ENCODE assay signal across 24 mouse cellular contexts in the genomic region with DNA sequence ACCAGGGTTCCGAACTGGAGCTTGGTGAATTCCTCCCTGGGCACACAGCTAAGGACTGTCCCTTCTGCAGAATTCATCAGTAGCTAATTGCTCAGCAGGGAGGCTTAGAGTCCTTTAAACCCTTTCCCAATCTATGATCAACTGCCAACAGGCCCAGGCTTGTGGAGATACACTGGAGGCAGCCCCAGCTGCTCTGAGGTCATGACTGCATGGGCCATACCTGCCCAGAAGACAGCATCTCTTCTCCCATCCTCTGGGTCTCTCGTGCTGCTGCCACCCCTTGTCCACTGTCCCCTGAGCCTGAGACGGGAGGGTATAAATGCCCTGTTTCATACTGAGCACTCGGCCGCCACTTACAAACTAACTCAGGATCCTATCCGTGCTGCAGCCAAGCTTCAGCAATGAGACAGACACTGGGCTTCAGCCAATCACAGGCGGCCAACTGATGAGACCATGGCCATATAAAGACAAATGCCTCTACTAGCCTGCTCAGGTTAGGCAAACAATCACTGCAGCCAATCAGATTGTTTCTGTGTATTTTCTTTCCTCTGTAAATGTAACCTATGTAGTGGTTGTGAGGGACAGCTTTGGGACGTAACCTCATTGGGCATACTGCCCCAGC. TPM values are rescaled to one million over a fixed set of nuclear protein-coding genes. Genes with fewer than 3 reads are reported as not detected.
A peak's percentile ranks its signal among the peaks of the same experiment; 100 is the strongest.
DNase-seq lines count a peak whose midpoint lies in the region; ATAC-seq lines count a peak whose summit lies in the region.
"Had no signal": no experiment of that assay in that cellular context is flagged by ENCODE, and none has a peak within 500 bp of the region (broad histone marks: within the 10 kb centered on the region; RNA-seq: fewer than 3 reads in every experiment).

No protein-coding gene starts in this region.

- 0 out of 2 replicates have a peak, but pooled peaks have one; percentile 23 for ATAC-seq in intestine, embryonic 14.5 days (replicated peaks; ENCODE audit: low FRiP score, low TSS enrichment, low read depth)
- no peak for ATAC-seq in intestine, embryonic 15.5 days
- no peak for ATAC-seq in midbrain, embryonic 11.5 days (ENCODE audit: low FRiP score)
- no peak for ATAC-seq in midbrain, embryonic 16.5 days
- peak; percentile 59; the same call in 1 of the 2 replicates for ATAC-seq in stomach, embryonic 16.5 days (ENCODE audit: insufficient read depth, low FRiP score)
- ATAC-seq: activated CD4-positive, CD25-positive, alpha-beta regulatory T cell, adult 4 months; forebrain, embryonic 16.5 days had no signal

- WGBS in intestine, embryonic 14.5 days: 63% methylated on average over 8 of the region's 8 CpGs
- 68% methylated on average over 8 of the region's 8 CpGs for WGBS in intestine, embryonic 15.5 days
- 75% methylated on average over 8 of the region's 8 CpGs for WGBS in midbrain, embryonic 11.5 days
- WGBS in midbrain, embryonic 16.5 days: 69% methylated on average over 8 of the region's 8 CpGs
- WGBS in stomach, embryonic 16.5 days: 55% methylated on average over 8 of the region's 8 CpGs

- H3K9ac ChIP-seq in intestine, embryonic 14.5 days (ENCODE audit: low read length): no peak overlapping the region
- no peak overlapping the region for H3K9ac ChIP-seq in intestine, embryonic 15.5 days
- no peak overlapping the region for H3K9ac ChIP-seq in midbrain, embryonic 11.5 days (ENCODE audit: low read length)
- H3K9ac ChIP-seq in midbrain, embryonic 16.5 days (ENCODE audit: low read depth, low read length): no peak overlapping the region
- H3K9ac ChIP-seq in stomach, embryonic 16.5 days (ENCODE audit: low read length): no peak overlapping the region
- H3K9ac ChIP-seq: heart, embryonic 12.5 days; hindbrain, embryonic 15.5 days; midbrain, embryonic 12.5 days had no signal

- H3K27me3 ChIP-seq in intestine, embryonic 14.5 days (replicated peaks; ENCODE audit: control insufficient read depth, insufficient read depth, low read length): no peaks in the 10 kb centered on the region
- H3K27me3 ChIP-seq in intestine, embryonic 15.5 days (replicated peaks): no peaks in the 10 kb centered on the region
- no peaks in the 10 kb centered on the region for H3K27me3 ChIP-seq in midbrain, embryonic 11.5 days (ENCODE audit: control insufficient read depth, insufficient read depth, low read length)
- no peaks in the 10 kb centered on the region for H3K27me3 ChIP-seq in midbrain, embryonic 16.5 days (ENCODE audit: control insufficient read depth, insufficient read depth, low read depth, low read length)
- no peaks in the 10 kb centered on the region for H3K27me3 ChIP-seq in stomach, embryonic 16.5 days (ENCODE audit: control insufficient read depth, insufficient read depth, low read length)
- H3K27me3 ChIP-seq: CH12.LX; heart, embryonic 12.5 days; hindbrain, embryonic 15.5 days; midbrain, embryonic 12.5 days had no signal

- intact Hi-C loops in heart, postnatal 10 days (cut with DNase I): no loop called here

- DNase-seq in intestine, embryonic 14.5 days (ENCODE audit: low spot score): no peak
- peak; percentile 17 for DNase-seq in midbrain, embryonic 11.5 days (ENCODE audit: low spot score, missing footprints)
- peak; percentile 52 for DNase-seq in ZHBTc4 (ENCODE audit: low read depth, low spot score)
- DNase-seq in adrenal gland, postnatal 14 days: no peak
- no peak for DNase-seq in heart, postnatal 10 days
- DNase-seq: adrenal gland, postnatal 10 days; cerebellum, adult 11 months; kidney, adult 11 months; kidney, postnatal 25 days; thymus, adult 2 months had no signal

- H3K4me2 ChIP-seq in intestine, embryonic 14.5 days (ENCODE audit: low read length): no peak overlapping the region
- H3K4me2 ChIP-seq in intestine, embryonic 15.5 days (replicated peaks): no peak overlapping the region
- no peak overlapping the region for H3K4me2 ChIP-seq in midbrain, embryonic 11.5 days
- H3K4me2 ChIP-seq in midbrain, embryonic 16.5 days (ENCODE audit: low read length): no peak overlapping the region
- H3K4me2 ChIP-seq in stomach, embryonic 16.5 days (ENCODE audit: low read depth, low read length): no peak overlapping the region
- H3K4me2 ChIP-seq: heart, embryonic 12.5 days; hindbrain, embryonic 15.5 days; midbrain, embryonic 12.5 days had no signal

- H3K9me3 ChIP-seq in intestine, embryonic 14.5 days (ENCODE audit: control insufficient read depth, low read length): 0 out of 2 replicates have a peak, but pooled peaks cover 4% of the 10 kb centered on the region
- H3K9me3 ChIP-seq in intestine, embryonic 15.5 days: no peaks in the 10 kb centered on the region
- H3K9me3 ChIP-seq in midbrain, embryonic 11.5 days (ENCODE audit: control insufficient read depth, low read length): no peaks in the 10 kb centered on the region; the same call in 1 of the 2 replicates
- H3K9me3 ChIP-seq in midbrain, embryonic 16.5 days (replicated peaks; ENCODE audit: control insufficient read depth, low read length, poor library complexity, severe bottlenecking): no peaks in the 10 kb centered on the region
- peaks cover 5% of the 10 kb centered on the region; the same call in 1 of the 2 replicates for H3K9me3 ChIP-seq in stomach, embryonic 16.5 days (replicated peaks; ENCODE audit: control insufficient read depth, low read length)
- H3K9me3 ChIP-seq: hindbrain, embryonic 15.5 days had no signal

- H3K4me1 ChIP-seq in intestine, embryonic 14.5 days (replicated peaks; ENCODE audit: control insufficient read depth, insufficient read depth, low read length): no peaks in the 10 kb centered on the region
- 0 out of 2 replicates have a peak, but pooled peaks cover under 1% of the 10 kb centered on the region for H3K4me1 ChIP-seq in intestine, embryonic 15.5 days (replicated peaks)
- H3K4me1 ChIP-seq in midbrain, embryonic 11.5 days (ENCODE audit: control insufficient read depth, insufficient read depth, low read length): no peaks in the 10 kb centered on the region
- no peaks in the 10 kb centered on the region for H3K4me1 ChIP-seq in midbrain, embryonic 16.5 days (ENCODE audit: control insufficient read depth, insufficient read depth, low read length)
- peaks cover 6% of the 10 kb centered on the region for H3K4me1 ChIP-seq in stomach, embryonic 16.5 days (ENCODE audit: control insufficient read depth, insufficient read depth, low read length)
- H3K4me1 ChIP-seq: heart, embryonic 12.5 days; hindbrain, embryonic 15.5 days; midbrain, embryonic 12.5 days had no signal

- no peaks in the 10 kb centered on the region for H3K36me3 ChIP-seq in intestine, embryonic 14.5 days (ENCODE audit: control insufficient read depth, insufficient read depth, low read length)
- H3K36me3 ChIP-seq in intestine, embryonic 15.5 days: no peaks in the 10 kb centered on the region
- no peaks in the 10 kb centered on the region for H3K36me3 ChIP-seq in midbrain, embryonic 11.5 days (ENCODE audit: control insufficient read depth, insufficient read depth, low read length)
- no peaks in the 10 kb centered on the region for H3K36me3 ChIP-seq in midbrain, embryonic 16.5 days (ENCODE audit: control insufficient read depth, insufficient read depth, low read length)
- H3K36me3 ChIP-seq in stomach, embryonic 16.5 days (ENCODE audit: control insufficient read depth, insufficient read depth, low read length): no peaks in the 10 kb centered on the region
- H3K36me3 ChIP-seq: heart, embryonic 12.5 days; hindbrain, embryonic 15.5 days; midbrain, embryonic 12.5 days had no signal

- H3K4me3 ChIP-seq in intestine, embryonic 14.5 days (ENCODE audit: low read depth, low read length): no peak overlapping the region
- H3K4me3 ChIP-seq in intestine, embryonic 15.5 days (replicated peaks): no peak overlapping the region
- no peak overlapping the region for H3K4me3 ChIP-seq in midbrain, embryonic 11.5 days (ENCODE audit: low read depth, low read length)
- no peak overlapping the region for H3K4me3 ChIP-seq in midbrain, embryonic 16.5 days (ENCODE audit: low read depth, low read length)
- H3K4me3 ChIP-seq in stomach, embryonic 16.5 days (replicated peaks; ENCODE audit: low read length): no peak overlapping the region
- H3K4me3 ChIP-seq: heart, embryonic 12.5 days; hindbrain, embryonic 15.5 days; midbrain, embryonic 12.5 days; myocyte had no signal

- H3K27ac ChIP-seq in intestine, embryonic 14.5 days (ENCODE audit: low read depth): no peak overlapping the region
- H3K27ac ChIP-seq in intestine, embryonic 15.5 days: no peak overlapping the region
- no peak overlapping the region for H3K27ac ChIP-seq in midbrain, embryonic 11.5 days (ENCODE audit: low read depth, low read length)
- no peak overlapping the region for H3K27ac ChIP-seq in midbrain, embryonic 16.5 days (ENCODE audit: low read length)
- H3K27ac ChIP-seq in stomach, embryonic 16.5 days (ENCODE audit: low read length): peak overlapping the region; percentile 25; the same call in 1 of the 2 replicates
- H3K27ac ChIP-seq: hindbrain, embryonic 15.5 days; midbrain, embryonic 12.5 days had no signal

RNA-seq across cellular contexts. Expression of gene Ddx6, which starts 17.9 kb away (rescaled TPM):
- 17.6 and 17.8 TPM in 2 replicates for polyA plus RNA-seq in intestine, embryonic 14.5 days (2014; fragmentation: Nextera tagmentation; extraction: Ambion mirVana)
- 14.6 and 14.7 TPM in 2 replicates for polyA plus RNA-seq in intestine, embryonic 15.5 days (2015; fragmentation: Nextera tagmentation; extraction: Ambion mirVana)
- 11.9 and 13.8 TPM in 2 replicates for polyA plus RNA-seq in midbrain, embryonic 11.5 days (2014; fragmentation: Nextera tagmentation; extraction: Ambion mirVana)
- 15.2 and 19.1 TPM in 2 replicates for polyA plus RNA-seq in midbrain, embryonic 16.5 days (2015; fragmentation: Nextera tagmentation; extraction: Ambion mirVana)
- polyA plus RNA-seq in stomach, embryonic 16.5 days (2015; fragmentation: Nextera tagmentation; extraction: Ambion mirVana): 10.6 and 11.5 TPM in 2 replicates
- 122 TPM in 2 replicates for total RNA-seq in adrenal gland, postnatal 14 days (2021)
- 100 to 1,000 TPM in 1 of 2 experiments, 10 to 100 TPM in 1; 96.2 to 104 TPM for total RNA-seq in heart, postnatal 10 days (2021)

RNA-seq across cellular contexts. Expression of gene Cxcr5, which starts 25.1 kb away (rescaled TPM):
- 0.82 and 0.89 TPM in 2 replicates for polyA plus RNA-seq in intestine, embryonic 14.5 days (2014; fragmentation: Nextera tagmentation; extraction: Ambion mirVana)
- polyA plus RNA-seq in intestine, embryonic 15.5 days (2015; fragmentation: Nextera tagmentation; extraction: Ambion mirVana): 1.3 TPM in 2 replicates
- polyA plus RNA-seq in midbrain, embryonic 11.5 days (2014; fragmentation: Nextera tagmentation; extraction: Ambion mirVana): 0.10 TPM in 1 of 2 replicates, not detected in the other
- polyA plus RNA-seq in midbrain, embryonic 16.5 days (2015; fragmentation: Nextera tagmentation; extraction: Ambion mirVana): 0.07 TPM in 1 of 2 replicates, not detected in the other
- polyA plus RNA-seq in stomach, embryonic 16.5 days (2015; fragmentation: Nextera tagmentation; extraction: Ambion mirVana): 0.34 and 0.49 TPM in 2 replicates
- total RNA-seq in adrenal gland, postnatal 14 days (2021): 0.56 and 4.4 TPM in 2 replicates
- total RNA-seq in heart, postnatal 10 days (2021): under 1 TPM; 0.24 to 0.27 TPM
- total RNA-seq: layer of hippocampus, adult 8-10 months; left cerebral cortex, adult 18-20 months; left cerebral cortex, postnatal 36 days had no signal
- polyA plus RNA-seq: forebrain, embryonic 16.5 days; heart, embryonic 12.5 days; hindbrain, embryonic 15.5 days; midbrain, embryonic 12.5 days; neural tube, embryonic 14.5 days had no signal

Comparison
In these comparisons a context has a peak if more than half of its experiments do, and no peak if none do; other contexts are left out.
1. ATAC-seq: peak in intestine, embryonic 14.5 days (single experiment) and stomach, embryonic 16.5 days (single experiment); none in intestine, embryonic 15.5 days (single experiment), midbrain, embryonic 11.5 days (single experiment) and midbrain, embryonic 16.5 days (single experiment).
2. DNase-seq: peak in midbrain, embryonic 11.5 days (single experiment) and ZHBTc4 (single experiment); none in intestine, embryonic 14.5 days (single experiment), adrenal gland, postnatal 14 days (single experiment) and heart, postnatal 10 days (0 of 2).